ENCODE assay signal across 21 mouse cellular contexts in the genomic region with DNA sequence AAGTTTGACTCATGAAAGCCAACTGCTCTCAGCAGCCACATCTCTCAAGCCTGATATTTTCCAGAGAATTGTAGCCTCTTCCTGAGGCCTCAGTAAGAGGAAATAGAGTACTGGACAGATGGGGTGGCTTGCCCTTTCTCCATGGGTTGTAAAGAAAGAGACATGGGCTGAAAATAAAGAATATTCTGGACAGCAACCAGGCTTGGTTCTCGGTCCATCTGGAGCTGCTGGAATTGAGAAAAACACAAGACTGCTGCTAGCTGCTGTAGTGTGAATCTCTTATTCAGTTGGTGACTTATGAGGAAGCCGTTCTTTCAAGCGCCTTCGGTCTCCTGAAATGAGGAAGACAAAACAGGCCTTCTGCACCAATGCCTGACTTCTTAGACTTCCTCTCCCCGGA.
DNase-seq lines count a peak whose midpoint lies in the region; ATAC-seq and TF ChIP-seq lines count a peak whose summit lies in the region.
"Had no signal": no experiment of that assay in that cellular context is flagged by ENCODE, and none has a peak within 500 bp of the region (broad histone marks: within the 10 kb centered on the region; RNA-seq: fewer than 3 reads in every experiment).

No protein-coding gene starts in this region.

- WGBS in kidney, postnatal 0 days: 77% methylated on average over 5 of the region's 5 CpGs
- WGBS in kidney, adult 2 months: 83% methylated on average over 5 of the region's 5 CpGs

- no peak for TF ChIP-seq CTCF in kidney, postnatal 0 days (IDR thresholded peaks at IDR 0.05; ENCODE audit: low read depth)
- TF ChIP-seq CTCF in kidney, adult 2 months (conservative IDR thresholded peaks at IDR 0.05; ENCODE audit: insufficient read depth, insufficient read length, low read depth, low read length): no peak

- no peak for TF ChIP-seq POLR2A in kidney, adult 2 months (IDR thresholded peaks at IDR 0.05; ENCODE audit: low read depth, low read length)

- H3K27ac ChIP-seq in kidney, postnatal 0 days: no peak overlapping the region
- H3K27ac ChIP-seq in kidney, adult 2 months (ENCODE audit: insufficient read depth, low read depth, low read length): no peak overlapping the region
- H3K27ac ChIP-seq: embryonic facial prominence, embryonic 12.5 days; forebrain, embryonic 10.5 days; liver, embryonic 12.5 days; stomach, embryonic 15.5 days had no signal

- no peak overlapping the region for H3K4me3 ChIP-seq in kidney, postnatal 0 days (replicated peaks; ENCODE audit: low read depth, low read length)
- no peak overlapping the region for H3K4me3 ChIP-seq in kidney, adult 2 months (ENCODE audit: insufficient read depth, low read depth, low read length)
- H3K4me3 ChIP-seq: embryonic facial prominence, embryonic 12.5 days; forebrain, embryonic 10.5 days; liver, embryonic 12.5 days; myocyte; stomach, embryonic 15.5 days had no signal

- H3K9me3 ChIP-seq in kidney, postnatal 0 days (replicated peaks; ENCODE audit: low read length): no peaks in the 10 kb centered on the region
- H3K9me3 ChIP-seq: embryonic facial prominence, embryonic 12.5 days; forebrain, embryonic 10.5 days; liver, embryonic 12.5 days; stomach, embryonic 15.5 days had no signal

- H3K4me2 ChIP-seq in kidney, postnatal 0 days (ENCODE audit: low read length): no peak overlapping the region
- H3K4me2 ChIP-seq: embryonic facial prominence, embryonic 12.5 days; liver, embryonic 12.5 days; midbrain, embryonic 11.5 days; stomach, embryonic 15.5 days had no signal

- no peaks in the 10 kb centered on the region for H3K36me3 ChIP-seq in kidney, postnatal 0 days (ENCODE audit: insufficient read depth, low read length)
- no peaks in the 10 kb centered on the region for H3K36me3 ChIP-seq in kidney, adult 2 months (ENCODE audit: control insufficient read depth, insufficient read depth, low read length)
- H3K36me3 ChIP-seq: embryonic facial prominence, embryonic 12.5 days; forebrain, embryonic 10.5 days; liver, embryonic 12.5 days; stomach, embryonic 15.5 days had no signal

- no peak for ATAC-seq in kidney, postnatal 0 days (replicated peaks; ENCODE audit: low FRiP score, low read depth)
- ATAC-seq: hindbrain, embryonic 16.5 days; liver, embryonic 12.5 days had no signal

- intact Hi-C loops in left cerebral cortex, postnatal 14 days (cut with DNase I): no loop called here

- H3K4me1 ChIP-seq in kidney, postnatal 0 days (replicated peaks; ENCODE audit: insufficient read depth, low read length): peaks cover 3% of the 10 kb centered on the region; the same call in 1 of the 2 replicates
- H3K4me1 ChIP-seq in kidney, adult 2 months (ENCODE audit: control insufficient read depth, insufficient read depth, low read length): no peaks in the 10 kb centered on the region
- H3K4me1 ChIP-seq: embryonic facial prominence, embryonic 12.5 days; forebrain, embryonic 10.5 days; liver, embryonic 12.5 days; stomach, embryonic 15.5 days had no signal

- no peaks in the 10 kb centered on the region for H3K27me3 ChIP-seq in kidney, postnatal 0 days (ENCODE audit: insufficient read depth, low read length)
- no peaks in the 10 kb centered on the region for H3K27me3 ChIP-seq in kidney, adult 2 months (replicated peaks; ENCODE audit: control insufficient read depth, insufficient read depth, low read length)
- H3K27me3 ChIP-seq: embryonic facial prominence, embryonic 12.5 days; liver, embryonic 12.5 days; stomach, embryonic 15.5 days had no signal

- no peak overlapping the region for H3K9ac ChIP-seq in kidney, postnatal 0 days (ENCODE audit: low read depth, low read length)
- H3K9ac ChIP-seq: embryonic facial prominence, embryonic 12.5 days; liver, embryonic 12.5 days; stomach, embryonic 15.5 days had no signal

- DNase-seq in kidney, postnatal 0 days (ENCODE audit: low spot score): peak; percentile 30
- no peak for DNase-seq in kidney, adult 2 months
- peak; percentile 94 for DNase-seq in brain, adult 2 months (ENCODE audit: low read depth, low spot score)
- DNase-seq in cerebellum, postnatal 25 days: peak; percentile 37 to 40
- DNase-seq in left cerebral cortex, postnatal 14 days (ENCODE audit: low spot score in 2 of 2): peak; percentile 48 to 57
- DNase-seq in lung, postnatal 4 days: no peak
- DNase-seq in urinary bladder, adult 2 months (ENCODE audit: low spot score): no peak
- DNase-seq: adrenal gland, adult 8-10 months; B cell, adult 2 months; gastrocnemius, postnatal 10 days; heart, postnatal 14 days; kidney, adult 9 months; lung, postnatal 10 days; thymus, postnatal 4 days had no signal

Comparison
In these comparisons a context has a peak if more than half of its experiments do, and no peak if none do; other contexts are left out.
1. DNase-seq: peak in kidney, postnatal 0 days (single experiment), brain, adult 2 months (single experiment), cerebellum, postnatal 25 days (2 of 2) and left cerebral cortex, postnatal 14 days (2 of 2); none in kidney, adult 2 months (single experiment), lung, postnatal 4 days (0 of 2) and urinary bladder, adult 2 months (single experiment).